Mouse (Mus musculus) kidney, adult 2 months (tissue): ENCODE measurements around the gene Gm38119. TPM values are rescaled to one million over a fixed set of nuclear protein-coding genes. Genes with fewer than 3 reads are reported as not detected.
"Not testable (repeated sequence)": the region's sequence is repeated elsewhere in the genome, so short reads cannot be mapped to it uniquely, and the experiment has no call there.

Experiments used
- DNase-seq: peaks from one replicate; pipeline ENCODE4 v3.0.0; 2021
- H3K27ac ChIP-seq: fragments of 200-500 bp; 2 replicates; pipeline ENCODE4 v1.5.1; 2012; ENCODE audit warnings: low read depth, low read length, control low read depth, inconsistent platforms; ENCODE audit not compliant: insufficient read depth
- H3K27me3 ChIP-seq: fragments of 200-500 bp; replicated peaks from 2 replicates; pipeline ENCODE4 v1.6.1; 2012; ENCODE audit warnings: mild to moderate bottlenecking, moderate library complexity, low read length, inconsistent platforms; ENCODE audit not compliant: control insufficient read depth, insufficient read depth
- H3K36me3 ChIP-seq: fragments of 200-500 bp; 2 replicates; pipeline ENCODE4 v1.6.1; 2012; ENCODE audit warnings: mild to moderate bottlenecking, moderate library complexity, low read length, inconsistent platforms; ENCODE audit not compliant: control insufficient read depth, insufficient read depth
- H3K4me1 ChIP-seq: fragments of 200-500 bp; 2 replicates; pipeline ENCODE4 v1.6.1; 2011; ENCODE audit warnings: low read length; ENCODE audit not compliant: control insufficient read depth, insufficient read depth
- H3K4me3 ChIP-seq: fragments of 200-500 bp; 2 replicates; pipeline ENCODE4 v1.5.1; 2011; ENCODE audit warnings: mild to moderate bottlenecking, low read depth, low read length, control low read depth; ENCODE audit not compliant: insufficient read depth
- CTCF ChIP-seq: fragments of 200-500 bp; conservative IDR thresholded peaks from 2 replicates; pipeline ENCODE4 v1.5.1; 2011; ENCODE audit warnings: low read depth, mild to moderate bottlenecking, control low read depth, low read length, moderate library complexity, mixed read lengths; ENCODE audit not compliant: insufficient read depth, insufficient read length
- POLR2A ChIP-seq: fragments of 200-500 bp; IDR thresholded peaks from one replicate; pipeline ENCODE4 v1.6.1; 2011; ENCODE audit warnings: low read depth, low read length, control low read depth
- WGBS: fragments of 180-500 bp; shearing (Covaris S2); methylation state at CpG from one replicate; pipeline ENCODE4 v1.1.7; 2018; 5-methylcytosine and 5-hydroxymethylcytosine counted together
- polyA plus RNA-seq: library from polyadenylated mRNA; depleted of rRNA; stranded (reverse); fragments of >200 nt; gene quantifications from 2 replicates; pipeline ENCODE4 v1.2.3, GENCODE M21; 2012; rRNA removed

Gene Gm38119
- polyA plus RNA-seq, 1 experiment: not detected

GRCm38 (mm10) chr3:92720250-92720649 lies 18.6 kb downstream of the Gm38119 start, which contains the start of gene Lce1f:
Gene Lce1f, minus strand, starts transcription at chr3:92720350.
- Histone ChIP-seq H3K36me3 (no peaks in the 10 kb centered on the region), H3K4me3 (no peak within 1 kb of the TSS), H3K27ac (no peak within 1 kb of the TSS), H3K27me3 (no peaks in the 10 kb centered on the region), H3K4me1 (no peaks in the 10 kb centered on the region)
- WGBS: 73% methylated on average over 3 of the region's 3 CpGs
- no peak for TF ChIP-seq POLR2A
- TF ChIP-seq CTCF: no peak
- no peak for DNase-seq

DNA sequence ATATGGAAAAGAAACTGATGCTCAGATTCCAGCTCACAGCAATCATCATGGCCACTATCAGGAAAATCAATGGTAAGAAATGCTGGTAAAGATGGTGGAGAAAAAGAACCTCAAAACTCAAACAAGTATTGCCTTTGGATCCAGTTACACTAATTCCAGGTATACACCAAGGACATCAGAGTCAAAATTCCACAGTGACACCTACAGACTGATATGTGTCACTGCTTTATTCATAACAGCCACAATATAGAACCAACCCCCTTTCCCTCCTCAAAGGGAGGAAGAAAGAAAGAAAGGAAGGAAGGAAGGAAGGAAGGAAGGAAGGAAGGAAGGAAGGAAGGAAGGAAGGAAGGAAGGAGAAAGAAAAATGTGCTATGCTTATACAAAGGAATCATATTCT lies 23.8 kb downstream of the Gm38119 start:
- no peaks in the 10 kb centered on the region for H3K36me3 ChIP-seq
- no peaks in the 10 kb centered on the region for H3K4me1 ChIP-seq
- peak; percentile 0 for DNase-seq
- H3K27ac ChIP-seq: no peak overlapping the region
- no peak overlapping the region for H3K4me3 ChIP-seq
- TF ChIP-seq CTCF (no peak), POLR2A (no peak)
- no peaks in the 10 kb centered on the region for H3K27me3 ChIP-seq

GRCm38 (mm10) chr3:92708974-92709373 lies 29.9 kb downstream of the Gm38119 start, which contains the start of gene Lce1e:
Gene Lce1e, minus strand, starts transcription at chr3:92709074.
- TF ChIP-seq POLR2A (no peak), CTCF (no peak)
- 80% methylated on average over 2 of the region's 2 CpGs for WGBS
- no peak for DNase-seq
- no peaks in the 10 kb centered on the region for H3K4me1 ChIP-seq
- no peak within 1 kb of the TSS for H3K4me3 ChIP-seq
- H3K27ac ChIP-seq: no peak within 1 kb of the TSS
- no peaks in the 10 kb centered on the region for H3K36me3 ChIP-seq
- no peaks in the 10 kb centered on the region for H3K27me3 ChIP-seq

DNA sequence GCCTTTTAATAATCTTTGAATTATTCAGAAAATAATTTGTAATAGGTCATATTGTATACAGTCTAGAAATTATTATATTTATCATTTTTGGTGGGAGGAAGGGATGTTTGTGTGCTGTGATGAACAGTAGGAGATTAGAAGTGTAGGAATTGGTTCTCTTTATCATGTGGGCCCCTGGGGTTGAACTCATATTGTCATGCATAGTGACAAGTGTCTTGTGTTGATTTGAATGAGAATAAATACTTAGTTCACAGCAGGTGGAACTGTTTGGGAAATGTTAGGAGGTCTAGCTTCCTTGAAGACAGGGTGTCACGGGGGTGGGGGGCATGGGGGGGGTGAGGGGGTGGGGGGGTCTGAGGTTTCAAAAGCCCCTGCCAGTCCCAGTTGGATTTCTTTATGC lies 44.3 kb downstream of the Gm38119 start:
- TF ChIP-seq POLR2A (no peak), CTCF (no peak)
- no peaks in the 10 kb centered on the region for H3K27me3 ChIP-seq
- H3K4me3 ChIP-seq: no peak overlapping the region
- H3K36me3 ChIP-seq: no peaks in the 10 kb centered on the region
- H3K27ac ChIP-seq: no peak overlapping the region
- DNase-seq: no peak
- WGBS: 18% methylated on average over 1 of the region's 1 CpGs
- H3K4me1 ChIP-seq: no peaks in the 10 kb centered on the region

GRCm38 (mm10) chr3:92691688-92692087 lies 47.2 kb downstream of the Gm38119 start:
- H3K27ac ChIP-seq: no peak overlapping the region

DNA sequence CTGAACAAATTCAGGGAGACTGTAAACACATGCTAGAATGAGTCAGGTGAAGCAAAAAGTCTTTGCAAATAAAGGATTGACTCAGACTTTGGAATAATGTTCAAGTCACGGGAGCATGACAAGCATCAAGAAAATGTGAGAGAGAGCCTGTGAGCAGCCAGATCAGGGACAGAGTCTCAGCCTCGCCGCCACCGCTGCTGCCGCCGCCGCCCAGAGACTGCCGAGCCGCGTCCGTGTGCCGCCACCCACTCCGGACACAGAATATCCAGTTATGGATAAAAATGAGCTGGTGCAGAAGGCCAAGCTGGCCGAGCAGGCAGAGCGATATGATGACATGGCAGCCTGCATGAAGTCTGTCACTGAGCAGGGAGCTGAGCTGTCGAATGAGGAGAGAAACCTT lies 49.7 kb downstream of the Gm38119 start:
- DNase-seq: peak; percentile 15
- 78% methylated on average over 16 of the region's 16 CpGs for WGBS
- not testable (repeated sequence) for H3K4me3 ChIP-seq

More at GRCm38 (mm10) chr3:92691688-92692087, 47.2 kb downstream of the Gm38119 start:
- H3K4me3 ChIP-seq: no peak overlapping the region
- no peak for DNase-seq
- no peaks in the 10 kb centered on the region for H3K4me1 ChIP-seq
- H3K27me3 ChIP-seq: no peaks in the 10 kb centered on the region
- no peak for TF ChIP-seq POLR2A
- no peak for TF ChIP-seq CTCF
- no peaks in the 10 kb centered on the region for H3K36me3 ChIP-seq

More for the DNA sequence above, 49.7 kb downstream of the Gm38119 start:
- not testable (repeated sequence) for H3K4me1 ChIP-seq, H3K27ac ChIP-seq, H3K27me3 ChIP-seq, H3K36me3 ChIP-seq

Other genes starting within 250 kb of the Gm38119 start
- gene Sprr4, start 238.6 kb downstream of the Gm38119 start, polyA plus RNA-seq: not detected in 2 replicates
- gene 2310046K23Rik, start 204.6 kb downstream of the Gm38119 start, polyA plus RNA-seq: not detected in 2 replicates
- 0.08 and 0.14 TPM in 2 replicates for gene Ivl, start 165.4 kb downstream of the Gm38119 start, polyA plus RNA-seq
- gene Smcp, start 150.1 kb downstream of the Gm38119 start, polyA plus RNA-seq: 3.3 and 3.5 TPM in 2 replicates
- not detected in 2 replicates for gene 2210017I01Rik, start 131.6 kb downstream of the Gm38119 start, polyA plus RNA-seq
- gene Lce6a, start 117.4 kb downstream of the Gm38119 start, polyA plus RNA-seq: not detected in 2 replicates
- gene Lce1a1, start 90.8 kb downstream of the Gm38119 start, polyA plus RNA-seq: not detected in 2 replicates
- not detected in 2 replicates for gene Lce1b, start 82.2 kb downstream of the Gm38119 start, polyA plus RNA-seq
- not detected in 2 replicates for gene Lce1a2, start 68.8 kb downstream of the Gm38119 start, polyA plus RNA-seq
- gene Lce1c, start 59.8 kb downstream of the Gm38119 start, polyA plus RNA-seq: not detected in 2 replicates
- not detected in 2 replicates for gene Lce1d, start 51.9 kb downstream of the Gm38119 start, polyA plus RNA-seq
- not detected in 2 replicates for gene Lce1e, start 30.0 kb downstream of the Gm38119 start, polyA plus RNA-seq
- gene Lce1f, start 18.7 kb downstream of the Gm38119 start, polyA plus RNA-seq: not detected in 2 replicates
- not detected in 2 replicates for gene Lce1g, start 13.2 kb upstream of the Gm38119 start, polyA plus RNA-seq
- gene Lce1h, start 26.0 kb upstream of the Gm38119 start, polyA plus RNA-seq: not detected in 2 replicates
- not detected in 2 replicates for gene Lce1i, start 39.8 kb upstream of the Gm38119 start, polyA plus RNA-seq
- not detected in 2 replicates for gene Lce1j, start 51.4 kb upstream of the Gm38119 start, polyA plus RNA-seq
- not detected in 2 replicates for gene Lce1k, start 68.8 kb upstream of the Gm38119 start, polyA plus RNA-seq
- gene Kprp, start 88.2 kb upstream of the Gm38119 start, polyA plus RNA-seq: not detected in 2 replicates
- not detected in 2 replicates for gene Lce1l, start 112.2 kb upstream of the Gm38119 start, polyA plus RNA-seq
- not detected in 2 replicates for gene 2310050C09Rik, start 131.1 kb upstream of the Gm38119 start, polyA plus RNA-seq
- not detected in 2 replicates for gene Lce3a, start 187.1 kb upstream of the Gm38119 start, polyA plus RNA-seq
- gene Lce3b, start 193.9 kb upstream of the Gm38119 start, polyA plus RNA-seq: not detected in 2 replicates
- gene Lce3c, start 205.4 kb upstream of the Gm38119 start, polyA plus RNA-seq: not detected in 2 replicates
- gene Lce3d, start 218.3 kb upstream of the Gm38119 start, polyA plus RNA-seq: not detected in 2 replicates
- gene Lce3e, start 228.0 kb upstream of the Gm38119 start, polyA plus RNA-seq: not detected in 2 replicates